Mouse (Mus musculus): ENCODE measurements at regions not wholly inside any gene's neighbourhood (a gene's known extent, or its start where the extent isn't known, plus 50 kb on each side); places are given as distances from the start of the nearest gene placed in this dataset.

- TF ChIP-seq POLR2A (IDR thresholded peaks at IDR 0.05; ENCODE audit: control insufficient read depth, low read depth, low read length) (no peak), CTCF (IDR thresholded peaks at IDR 0.05; ENCODE audit: control insufficient read depth, insufficient read depth, insufficient replicate concordance, low read depth, low read length) (no peak)
- no peak overlapping the region for H3K27ac ChIP-seq (ENCODE audit: control insufficient read depth, insufficient read depth, low read depth, low read length)
- no peaks in the 10 kb centered on the region for H3K27me3 ChIP-seq (ENCODE audit: control insufficient read depth, insufficient read depth, low read length)
- H3K4me3 ChIP-seq (ENCODE audit: control insufficient read depth, low read depth, low read length) = no peak overlapping the region
- H3K36me3 ChIP-seq (ENCODE audit: control insufficient read depth, insufficient read depth, low read length) = no peaks in the 10 kb centered on the region
- no peaks in the 10 kb centered on the region for H3K4me1 ChIP-seq (ENCODE audit: control insufficient read depth, insufficient read depth, low read length)
Measured at GRCm38 (mm10) chr2:178990959-178991358, 451.3 kb upstream of the Cdh4 start.

- Histone ChIP-seq H3K36me3 (ENCODE audit: control insufficient read depth, insufficient read depth, low read length) (no peaks in the 10 kb centered on the region), H3K27me3 (ENCODE audit: control insufficient read depth, insufficient read depth, low read length) (no peaks in the 10 kb centered on the region), H3K27ac (ENCODE audit: control insufficient read depth, insufficient read depth, low read depth, low read length) (no peak overlapping the region), H3K4me3 (ENCODE audit: control insufficient read depth, low read depth, low read length) (no peak overlapping the region), H3K4me1 (ENCODE audit: control insufficient read depth, insufficient read depth, low read length) (no peaks in the 10 kb centered on the region)
- no peak for TF ChIP-seq CTCF (IDR thresholded peaks at IDR 0.05; ENCODE audit: control insufficient read depth, insufficient read depth, insufficient replicate concordance, low read depth, low read length)
- TF ChIP-seq POLR2A (IDR thresholded peaks at IDR 0.05; ENCODE audit: control insufficient read depth, low read depth, low read length) = no peak
Measured at GRCm38 (mm10) chr2:178992334-178993116, 449.7 kb upstream of the Cdh4 start.

DNA sequence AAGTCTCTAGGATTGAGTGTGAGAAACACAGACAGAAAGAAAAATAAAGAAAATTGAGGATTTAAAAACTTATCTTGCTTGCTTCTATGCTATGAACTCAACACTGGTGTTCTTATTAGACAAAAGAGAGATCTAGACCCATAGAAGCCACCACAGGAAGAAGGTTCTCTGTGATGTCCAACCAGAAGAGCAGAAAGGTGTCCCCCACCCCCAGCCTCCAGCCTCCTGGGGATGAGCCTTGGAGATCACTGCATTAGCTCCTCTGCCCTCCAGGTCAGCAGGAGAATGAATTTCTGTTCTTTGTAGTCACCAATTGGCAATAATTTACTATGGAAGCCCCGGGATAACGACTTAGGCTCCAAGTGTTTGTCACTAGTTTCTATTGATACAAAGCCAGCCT lies 444.3 kb upstream of the Cdh4 start:
- Histone ChIP-seq H3K36me3 (ENCODE audit: control insufficient read depth, insufficient read depth, low read length) (no peaks in the 10 kb centered on the region), H3K4me1 (ENCODE audit: control insufficient read depth, insufficient read depth, low read length) (no peaks in the 10 kb centered on the region), H3K4me3 (ENCODE audit: control insufficient read depth, low read depth, low read length) (no peak overlapping the region), H3K27ac (ENCODE audit: control insufficient read depth, insufficient read depth, low read depth, low read length) (no peak overlapping the region), H3K27me3 (ENCODE audit: control insufficient read depth, insufficient read depth, low read length) (no peaks in the 10 kb centered on the region)
- TF ChIP-seq CTCF (IDR thresholded peaks at IDR 0.05; ENCODE audit: control insufficient read depth, insufficient read depth, insufficient replicate concordance, low read depth, low read length) (no peak), POLR2A (IDR thresholded peaks at IDR 0.05; ENCODE audit: control insufficient read depth, low read depth, low read length) (no peak)

- H3K36me3 ChIP-seq (ENCODE audit: control insufficient read depth, insufficient read depth, low read length) = no peaks in the 10 kb centered on the region
- no peak overlapping the region for H3K4me3 ChIP-seq (ENCODE audit: control insufficient read depth, low read depth, low read length)
- H3K27me3 ChIP-seq (ENCODE audit: control insufficient read depth, insufficient read depth, low read length) = no peaks in the 10 kb centered on the region
- H3K4me1 ChIP-seq (ENCODE audit: control insufficient read depth, insufficient read depth, low read length) = no peaks in the 10 kb centered on the region
- no peak overlapping the region for H3K27ac ChIP-seq (ENCODE audit: control insufficient read depth, insufficient read depth, low read depth, low read length)
- TF ChIP-seq CTCF (IDR thresholded peaks at IDR 0.05; ENCODE audit: control insufficient read depth, insufficient read depth, insufficient replicate concordance, low read depth, low read length) = no peak
- no peak for TF ChIP-seq POLR2A (IDR thresholded peaks at IDR 0.05; ENCODE audit: control insufficient read depth, low read depth, low read length)
Measured at GRCm38 (mm10) chr2:179000448-179001081, 441.7 kb upstream of the Cdh4 start.

DNA sequence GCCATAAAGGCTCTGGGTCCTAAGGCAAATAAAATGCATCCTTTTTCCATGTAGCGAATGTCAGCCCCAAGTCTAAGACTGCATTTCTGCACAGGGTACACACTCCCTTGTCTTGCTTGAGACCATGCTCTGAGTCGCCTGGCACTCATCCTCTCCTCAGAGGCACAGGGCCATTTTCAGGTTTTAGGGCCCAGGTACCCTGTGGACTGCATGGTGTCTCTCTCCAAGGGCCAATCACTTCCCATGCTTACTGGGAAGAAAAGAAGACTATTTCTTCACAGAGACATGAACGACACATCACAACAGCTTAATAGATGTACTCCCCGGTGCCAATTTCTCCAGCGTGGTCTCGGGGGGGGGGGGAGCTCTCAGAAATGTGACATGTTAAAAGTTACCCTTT lies 434.5 kb upstream of the Cdh4 start:
- H3K36me3 ChIP-seq (ENCODE audit: control insufficient read depth, insufficient read depth, low read length) = no peaks in the 10 kb centered on the region
- no peak overlapping the region for H3K27ac ChIP-seq (ENCODE audit: control insufficient read depth, insufficient read depth, low read depth, low read length)
- TF ChIP-seq CTCF (IDR thresholded peaks at IDR 0.05; ENCODE audit: control insufficient read depth, insufficient read depth, insufficient replicate concordance, low read depth, low read length) (no peak), POLR2A (IDR thresholded peaks at IDR 0.05; ENCODE audit: control insufficient read depth, low read depth, low read length) (no peak)
- no peaks in the 10 kb centered on the region for H3K4me1 ChIP-seq (ENCODE audit: control insufficient read depth, insufficient read depth, low read length)
- H3K27me3 ChIP-seq (ENCODE audit: control insufficient read depth, insufficient read depth, low read length) = no peaks in the 10 kb centered on the region
- H3K4me3 ChIP-seq (ENCODE audit: control insufficient read depth, low read depth, low read length) = no peak overlapping the region

GRCm38 (mm10) chr2:179013891-179014593 lies 428.2 kb upstream of the Cdh4 start:
- Histone ChIP-seq H3K36me3 (ENCODE audit: control insufficient read depth, insufficient read depth, low read length) (no peaks in the 10 kb centered on the region), H3K4me1 (ENCODE audit: control insufficient read depth, insufficient read depth, low read length) (no peaks in the 10 kb centered on the region), H3K4me3 (ENCODE audit: control insufficient read depth, low read depth, low read length) (no peak overlapping the region), H3K27me3 (ENCODE audit: control insufficient read depth, insufficient read depth, low read length) (no peaks in the 10 kb centered on the region), H3K27ac (ENCODE audit: control insufficient read depth, insufficient read depth, low read depth, low read length) (no peak overlapping the region)
- TF ChIP-seq POLR2A (IDR thresholded peaks at IDR 0.05; ENCODE audit: control insufficient read depth, low read depth, low read length) (no peak), CTCF (IDR thresholded peaks at IDR 0.05; ENCODE audit: control insufficient read depth, insufficient read depth, insufficient replicate concordance, low read depth, low read length) (no peak)

- Histone ChIP-seq H3K27ac (ENCODE audit: control insufficient read depth, insufficient read depth, low read depth, low read length) (no peak overlapping the region), H3K36me3 (ENCODE audit: control insufficient read depth, insufficient read depth, low read length) (no peaks in the 10 kb centered on the region), H3K4me1 (ENCODE audit: control insufficient read depth, insufficient read depth, low read length) (no peaks in the 10 kb centered on the region), H3K27me3 (ENCODE audit: control insufficient read depth, insufficient read depth, low read length) (no peaks in the 10 kb centered on the region), H3K4me3 (ENCODE audit: control insufficient read depth, low read depth, low read length) (no peak overlapping the region)
- TF ChIP-seq CTCF (IDR thresholded peaks at IDR 0.05; ENCODE audit: control insufficient read depth, insufficient read depth, insufficient replicate concordance, low read depth, low read length) (no peak), POLR2A (IDR thresholded peaks at IDR 0.05; ENCODE audit: control insufficient read depth, low read depth, low read length) (no peak)
Measured at GRCm38 (mm10) chr2:179022675-179023194, 419.5 kb upstream of the Cdh4 start.
